Mouse (Mus musculus): ENCODE measurements around the gene Zkscan17.
A peak's percentile ranks its signal among the peaks of the same experiment; 100 is the strongest.

Gene Zkscan17

GRCm38 (mm10) chr11:59451086-59451485 lies 75.5 kb downstream of the Zkscan17 start, which contains the start of gene Snap47:
TSS of gene Snap47 (minus strand) at chr11:59451186.
- no peak for DNase-seq

DNA sequence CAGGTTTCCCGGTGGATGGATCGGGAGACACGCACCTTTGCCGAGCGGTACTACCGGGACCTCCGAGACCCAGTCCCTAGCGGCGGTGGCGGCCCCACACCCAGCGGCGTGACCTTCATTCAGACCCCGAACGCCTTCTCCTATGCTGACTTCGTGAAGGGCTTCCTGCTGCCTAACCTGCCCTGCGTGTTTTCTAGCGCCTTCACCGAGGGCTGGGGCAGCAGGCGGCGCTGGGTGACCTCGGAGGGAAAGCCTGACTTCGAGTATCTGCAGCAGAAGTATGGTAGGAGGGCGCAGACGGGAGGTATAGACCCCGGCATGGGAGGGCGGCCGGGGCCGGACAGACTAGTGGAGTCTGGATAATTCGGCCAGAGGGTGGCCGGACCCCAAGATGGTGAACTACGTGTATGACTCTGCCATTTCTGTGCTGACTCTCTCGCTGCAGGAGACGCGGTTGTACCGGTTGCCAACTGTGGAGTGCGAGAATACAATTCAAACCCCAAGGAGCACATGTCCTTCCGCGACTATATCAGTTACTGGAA lies 76.2 kb downstream of the Zkscan17 start:
- peak; percentile 51 for DNase-seq

GRCm38 (mm10) chr11:59449741-59450229 lies 76.8 kb downstream of the Zkscan17 start, which contains the start of gene Jmjd4:
TSS of gene Jmjd4 (plus strand) at chr11:59450045.
- DNase-seq = peak; percentile 92

DNA sequence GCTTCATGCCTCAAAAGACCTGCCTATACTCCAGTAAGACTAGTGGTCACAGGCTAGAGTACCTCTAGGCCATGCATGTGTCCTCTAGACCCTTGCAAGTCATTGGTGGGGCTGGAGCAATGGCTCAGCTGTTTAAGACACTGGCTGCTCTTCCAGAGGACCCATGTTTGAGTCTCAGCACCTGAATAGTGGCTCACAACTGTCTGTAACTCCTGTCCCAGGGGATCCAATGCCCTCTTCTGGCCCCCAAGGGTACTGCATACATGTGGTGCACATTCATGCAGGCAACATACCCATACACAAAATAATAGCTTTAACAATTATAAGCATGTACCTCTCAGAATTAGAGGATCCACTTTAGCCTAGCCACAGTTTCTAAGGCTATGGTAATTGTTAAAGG lies 83.4 kb downstream of the Zkscan17 start:
- no peak for DNase-seq

DNA sequence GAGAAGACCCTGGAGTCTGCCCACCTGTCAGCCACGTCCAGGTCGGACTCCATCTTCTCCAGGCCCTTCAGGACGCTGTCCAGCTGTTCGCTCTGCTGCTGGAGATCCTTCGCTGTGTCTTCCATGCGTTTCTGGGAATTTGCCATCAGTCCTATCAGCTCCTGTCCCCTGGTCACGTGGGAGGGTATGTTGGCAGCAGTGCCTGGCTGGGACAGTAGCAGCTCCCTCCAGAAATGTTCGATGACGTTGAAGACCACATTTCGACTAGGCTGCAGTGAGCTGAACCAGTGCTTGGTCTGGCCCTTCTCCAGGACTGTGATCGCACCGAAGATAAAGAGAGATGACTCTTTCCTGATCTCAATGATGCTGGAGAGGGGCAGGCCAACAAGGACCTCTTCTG lies 88.6 kb downstream of the Zkscan17 start:
- DNase-seq = no peak

Data from liver (tissue).